Mouse (Mus musculus) yolk sac, embryonic 10.5 days (tissue): Measurements from ENCODE around the gene Tnfrsf1a.

Experiments
- DNase-seq: peaks from one replicate; pipeline ENCODE4 v3.0.0-alpha.2; 2017; ENCODE audit warnings: low spot score

Tnfrsf1a gene

DNA sequence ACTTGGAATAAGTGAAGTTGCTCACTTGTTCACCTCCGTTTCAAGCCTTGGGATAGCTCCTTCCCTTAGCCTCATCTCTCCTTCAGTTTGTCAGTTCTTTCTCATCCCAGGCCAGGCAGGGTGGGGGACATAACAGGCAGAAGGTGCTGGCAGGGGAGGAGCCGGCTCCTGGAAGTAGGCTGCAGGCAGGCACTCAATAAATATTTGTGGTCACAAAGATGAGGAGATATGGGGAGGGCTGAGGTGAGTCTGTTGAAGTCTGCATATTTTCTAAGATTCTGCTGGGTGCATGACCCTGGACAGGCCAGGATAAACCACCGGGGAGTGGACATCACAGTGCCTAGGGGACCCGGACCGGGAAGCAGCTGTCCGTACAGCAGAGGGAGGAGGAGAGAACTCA lies 25.6 kb upstream of the Tnfrsf1a start:
- DNase-seq = peak; percentile 48

GRCm38 (mm10) chr6:125325337-125325736 lies 23.8 kb upstream of the Tnfrsf1a start:
- DNase-seq = no peak

DNA sequence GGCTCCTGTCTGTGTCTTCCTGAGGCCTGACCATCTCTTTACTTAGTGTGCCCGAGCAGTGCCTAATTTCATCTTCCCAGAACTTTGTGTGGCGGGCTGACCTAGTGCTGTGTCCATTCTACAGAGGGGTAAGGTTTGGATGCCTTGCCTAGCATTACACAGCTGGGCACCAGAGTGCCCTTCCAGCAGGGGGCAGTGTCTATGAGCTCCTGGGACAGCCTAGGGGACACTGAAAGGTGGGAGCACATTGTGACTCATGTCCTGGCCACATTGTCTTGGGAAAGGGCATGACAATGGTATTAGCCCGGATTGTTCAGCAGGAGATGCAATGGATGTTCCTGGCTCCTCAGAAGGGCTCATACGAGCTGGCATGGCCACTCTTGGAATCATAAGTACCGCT lies 20.9 kb upstream of the Tnfrsf1a start:
- no peak for DNase-seq

GRCm38 (mm10) chr6:125330626-125331326 lies 18.4 kb upstream of the Tnfrsf1a start:
- peak; percentile 88 for DNase-seq

- no peak for DNase-seq
Observed at GRCm38 (mm10) chr6:125333112-125333899, 15.9 kb upstream of the Tnfrsf1a start.

DNA sequence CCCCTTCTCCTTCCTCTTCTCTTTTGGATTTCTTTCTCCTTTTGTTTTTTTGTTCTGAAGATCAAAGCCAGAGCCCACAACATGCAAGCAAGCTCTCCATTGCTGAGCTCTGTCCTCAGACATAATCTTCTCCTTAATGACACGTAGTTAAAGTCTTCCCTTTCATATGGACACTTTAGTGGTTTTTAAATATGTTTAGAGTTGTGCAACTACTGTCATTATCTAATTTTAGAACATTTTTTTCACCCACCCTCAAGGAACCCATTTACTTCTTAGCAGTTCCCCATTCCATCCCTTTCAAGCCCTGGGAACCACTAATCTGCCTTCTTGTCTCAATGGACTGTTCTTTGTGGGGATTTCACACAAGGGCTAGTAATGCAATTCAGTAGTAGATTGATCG lies 14.8 kb upstream of the Tnfrsf1a start:
- DNase-seq = no peak

GRCm38 (mm10) chr6:125338791-125339660 lies 10.1 kb upstream of the Tnfrsf1a start:
- no peak for DNase-seq

DNA sequence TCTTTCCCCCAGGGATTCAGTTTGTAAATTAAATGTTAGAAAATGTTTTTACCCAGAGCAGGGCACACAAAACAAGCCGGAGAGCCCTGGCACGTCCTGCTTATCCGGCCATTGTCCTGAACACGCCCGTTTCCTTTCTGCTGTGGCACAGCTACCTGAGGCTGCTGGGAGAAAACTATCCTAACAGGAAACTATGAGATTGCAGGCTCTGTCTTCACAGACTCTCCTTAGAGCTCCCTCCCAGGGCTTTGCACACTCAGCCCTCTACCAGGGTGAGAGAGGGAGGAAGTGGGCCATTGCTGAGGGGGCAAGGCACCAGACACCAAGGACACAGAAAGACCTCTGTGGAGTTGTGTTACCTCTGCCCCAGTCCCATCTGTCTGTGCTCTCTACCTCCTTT lies 8.9 kb upstream of the Tnfrsf1a start:
- DNase-seq = no peak

DNA sequence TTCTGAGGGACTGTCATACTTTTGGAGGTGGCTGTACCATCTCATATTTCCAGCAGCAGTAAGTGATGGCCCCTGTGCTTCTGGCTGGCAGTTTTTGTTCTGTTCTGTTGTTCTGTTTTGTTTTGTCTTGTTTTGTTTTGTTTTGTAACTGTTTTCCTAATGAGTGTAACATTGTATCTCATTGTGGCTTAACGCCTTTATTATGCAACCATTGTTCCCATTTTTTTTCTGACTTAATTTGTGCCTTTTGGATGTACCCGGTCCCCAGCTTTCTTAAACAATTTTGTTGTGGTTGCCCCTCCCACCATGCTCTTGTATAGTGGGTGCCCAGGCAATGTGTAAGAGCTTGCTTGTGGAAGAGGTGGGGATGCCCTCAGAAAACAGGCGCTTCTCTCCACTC lies 7.0 kb upstream of the Tnfrsf1a start:
- no peak for DNase-seq

GRCm38 (mm10) chr6:125344084-125344483 lies 5.1 kb upstream of the Tnfrsf1a start:
- DNase-seq = no peak

- no peak for DNase-seq
Observed at GRCm38 (mm10) chr6:125344866-125345265, 4.3 kb upstream of the Tnfrsf1a start.

- DNase-seq = no peak
Observed at GRCm38 (mm10) chr6:125345625-125346024, 3.5 kb upstream of the Tnfrsf1a start.

DNA sequence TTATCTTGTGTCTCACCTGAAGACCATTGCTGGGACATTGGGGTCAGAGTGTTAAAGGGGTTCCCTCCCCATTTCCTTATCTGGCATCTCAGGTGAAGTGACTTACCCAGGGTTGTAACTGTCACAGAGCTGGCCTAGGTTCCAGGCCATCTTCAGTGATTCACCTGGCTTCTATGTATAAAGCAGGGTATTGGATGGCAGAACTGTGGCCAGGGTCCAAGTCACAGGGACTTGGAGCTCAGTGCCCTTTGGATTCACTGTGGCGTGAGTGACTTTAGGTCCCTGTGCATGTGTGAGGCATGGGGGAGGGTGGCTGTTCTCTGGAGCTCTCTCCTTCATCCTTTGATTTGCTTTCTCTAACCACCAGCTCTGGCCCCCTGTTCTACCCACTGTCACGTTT lies 3.1 kb upstream of the Tnfrsf1a start:
- no peak for DNase-seq

- DNase-seq = peak; percentile 84
Observed at GRCm38 (mm10) chr6:125349575-125350230, 541 bp downstream of the Tnfrsf1a start.

- no peak for DNase-seq
Observed at GRCm38 (mm10) chr6:125350231-125350994, 1.3 kb downstream of the Tnfrsf1a start.

- DNase-seq = no peak
Observed at GRCm38 (mm10) chr6:125350995-125351324, 1.8 kb downstream of the Tnfrsf1a start.

GRCm38 (mm10) chr6:125351368-125352045 lies 2.3 kb downstream of the Tnfrsf1a start:
- no peak for DNase-seq

DNA sequence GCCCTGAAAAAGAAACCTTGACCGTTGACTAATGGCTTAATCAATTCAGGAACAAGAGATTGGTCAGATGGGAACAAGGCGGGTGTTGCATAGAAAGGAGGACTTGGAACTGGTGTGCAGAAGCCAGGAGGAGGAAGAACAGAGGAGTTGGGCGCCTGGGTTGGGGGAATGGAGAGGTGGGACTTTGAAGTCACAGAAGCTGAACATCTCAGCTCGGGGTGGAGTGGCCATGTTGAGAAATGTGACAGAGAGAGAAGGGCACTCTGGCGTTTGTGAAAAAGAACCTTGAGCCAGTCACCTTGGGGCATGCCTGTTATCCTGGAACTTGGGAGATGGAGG lies 2.9 kb downstream of the Tnfrsf1a start:
- no peak for DNase-seq

GRCm38 (mm10) chr6:125352811-125353210 lies 3.6 kb downstream of the Tnfrsf1a start:
- DNase-seq = no peak

- DNase-seq = no peak
Observed at GRCm38 (mm10) chr6:125353221-125353620, 4.1 kb downstream of the Tnfrsf1a start.

DNA sequence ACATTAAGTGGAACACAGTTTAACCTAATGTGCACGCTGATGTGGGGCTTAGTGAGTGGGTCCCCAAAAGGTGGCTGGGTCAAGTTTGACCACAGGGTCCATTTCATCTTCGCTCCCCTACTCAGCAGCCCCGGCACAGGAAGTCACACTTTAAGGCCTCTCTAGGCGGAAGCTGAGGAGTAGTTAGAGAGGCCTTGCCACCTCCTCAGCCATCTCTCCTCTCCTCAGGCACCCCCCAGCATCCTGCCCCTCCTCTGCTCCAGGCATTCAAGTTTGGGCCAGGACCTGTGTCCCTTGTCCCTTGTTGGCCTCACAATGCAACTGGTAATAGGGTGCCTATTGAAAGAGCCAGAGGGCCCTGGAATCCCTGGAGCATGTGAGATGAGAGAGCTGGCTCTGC lies 4.5 kb downstream of the Tnfrsf1a start:
- no peak for DNase-seq
